9 mouse cellular contexts compared by ENCODE assay signal in the genomic region with DNA sequence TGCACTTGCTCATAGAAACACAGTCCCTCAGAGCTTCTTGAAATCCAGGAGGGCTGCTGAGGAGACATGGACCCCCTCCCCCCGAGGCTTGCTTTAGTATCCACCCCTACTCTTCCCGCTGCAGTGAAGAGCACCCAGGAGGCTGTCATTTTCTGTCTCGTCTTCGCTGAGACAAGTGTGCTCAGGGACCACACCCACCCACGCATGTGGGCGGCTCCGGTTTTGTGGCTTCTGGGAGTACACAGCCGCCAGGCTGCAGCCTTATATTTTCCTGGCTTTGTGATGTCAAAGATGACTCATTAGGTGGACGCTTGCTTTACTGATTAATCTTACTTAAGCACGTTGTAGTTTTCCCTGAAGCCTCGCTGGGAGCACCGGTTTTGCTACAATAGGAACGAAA. TPM values are rescaled to one million over a fixed set of nuclear protein-coding genes. Genes with fewer than 3 reads are reported as not detected.
A peak's percentile ranks its signal among the peaks of the same experiment; 100 is the strongest.
DNase-seq lines count a peak whose midpoint lies in the region; ATAC-seq and TF ChIP-seq lines count a peak whose summit lies in the region.
"Had no signal": no experiment of that assay in that cellular context is flagged by ENCODE, and none has a peak within 500 bp of the region (broad histone marks: within the 10 kb centered on the region; RNA-seq: fewer than 3 reads in every experiment).

No protein-coding gene starts in this region.

- H3K27ac ChIP-seq in heart, embryonic 14.5 days (replicated peaks in 1 of 2; ENCODE audit: control insufficient read depth in 1 of 2, insufficient read depth in 1 of 2, low read depth in 2 of 2, low read length in 2 of 2) = no peak overlapping the region
- no peak overlapping the region for H3K27ac ChIP-seq in CH12.LX (ENCODE audit: insufficient read depth, low read depth)
- H3K27ac ChIP-seq in forebrain, embryonic 12.5 days = no peak overlapping the region
- no peak overlapping the region for H3K27ac ChIP-seq in liver, postnatal 0 days (ENCODE audit: low read depth)

- TF ChIP-seq POLR2A in CH12.LX (IDR thresholded peaks at IDR 0.05; ENCODE audit: low read depth, low read length) = no peak

- intact Hi-C loops in heart, postnatal 10 days (cut with DNase I) = loop anchor here (10.0 kb wide), 1 partner anchor 58 kb away; no protein-coding TSS in a partner anchor

- dilution Hi-C loops in CH12.LX (cut with MboI; ENCODE audit: extremely low pct_ligation_motif_present, extremely low pct_unique_long_range_greater_than_20kb, low sequenced_read_pairs) = no loop called here

- no peak for ATAC-seq in heart, embryonic 14.5 days (ENCODE audit: insufficient number of reproducible peaks, insufficient read depth, low FRiP score, low read depth)
- ATAC-seq in forebrain, embryonic 12.5 days (ENCODE audit: low FRiP score) = no peak
- no peak for ATAC-seq in liver, postnatal 0 days

- H3K4me3 ChIP-seq in heart, embryonic 14.5 days (ENCODE audit: control insufficient read depth in 1 of 2, insufficient read depth in 1 of 2, low read depth in 1 of 2, low read length in 2 of 2) = no peak overlapping the region; a peak in 1 of 4 replicates
- H3K4me3 ChIP-seq in CH12.LX (replicated peaks in 1 of 3; ENCODE audit: low read depth in 2 of 3, low read length in 2 of 3, poor library complexity in 1 of 3) = peak overlapping the region in 2 of 3 experiments; percentile 12 to 43
- peak overlapping the region; percentile 15; the same call in 1 of the 2 replicates for H3K4me3 ChIP-seq in forebrain, embryonic 12.5 days (replicated peaks)
- no peak overlapping the region for H3K4me3 ChIP-seq in liver, postnatal 0 days (ENCODE audit: low read depth, low read length)

- no peak for TF ChIP-seq EP300 in CH12.LX (IDR thresholded peaks at IDR 0.05; ENCODE audit: low read length)
- TF ChIP-seq EP300 in liver, postnatal 0 days (IDR thresholded peaks at IDR 0.05; ENCODE audit: low read depth) = no peak

- peak overlapping the region; percentile 45 for H3K4me2 ChIP-seq in heart, embryonic 14.5 days (ENCODE audit: low read length)
- H3K4me2 ChIP-seq in CH12.LX (ENCODE audit: insufficient read depth, low read depth, poor library complexity, severe bottlenecking) = peak overlapping the region; percentile 58
- peak overlapping the region; percentile 38 for H3K4me2 ChIP-seq in forebrain, embryonic 12.5 days
- peak overlapping the region; percentile 40 for H3K4me2 ChIP-seq in liver, postnatal 0 days (ENCODE audit: low read depth, low read length)

- H3K79me2 ChIP-seq in CH12.LX (replicated peaks; ENCODE audit: control insufficient read depth, extremely low read depth, insufficient read depth, poor library complexity, severe bottlenecking) = no peaks in the 10 kb centered on the region

- H3K9me3 ChIP-seq in heart, embryonic 14.5 days (ENCODE audit: control insufficient read depth, low read length) = no peaks in the 10 kb centered on the region
- H3K9me3 ChIP-seq in CH12.LX (replicated peaks; ENCODE audit: low read length) = no peaks in the 10 kb centered on the region
- no peaks in the 10 kb centered on the region for H3K9me3 ChIP-seq in forebrain, embryonic 12.5 days
- no peaks in the 10 kb centered on the region for H3K9me3 ChIP-seq in liver, postnatal 0 days (ENCODE audit: low read length)

- TF ChIP-seq RAD21 in CH12.LX (IDR thresholded peaks at IDR 0.05; ENCODE audit: low read depth, low read length) = no peak

- peaks cover 0 to 4% of the 10 kb centered on the region in 2 experiments; a peak in 1 of 4 replicates for H3K4me1 ChIP-seq in heart, embryonic 14.5 days (ENCODE audit: control insufficient read depth in 2 of 2, insufficient read depth in 2 of 2, low read length in 2 of 2)
- peaks cover 5 to 16% of the 10 kb centered on the region in 2 experiments for H3K4me1 ChIP-seq in CH12.LX (ENCODE audit: control insufficient read depth in 1 of 2, insufficient read depth in 2 of 2)
- 0 out of 2 replicates have a peak, but pooled peaks cover 5% of the 10 kb centered on the region for H3K4me1 ChIP-seq in forebrain, embryonic 12.5 days
- peaks cover 6% of the 10 kb centered on the region; the same call in 1 of the 2 replicates for H3K4me1 ChIP-seq in liver, postnatal 0 days (ENCODE audit: insufficient read depth)

- peaks cover 6% of the 10 kb centered on the region; the same call in 1 of the 2 replicates for H3K27me3 ChIP-seq in heart, embryonic 14.5 days (ENCODE audit: control insufficient read depth, insufficient read depth, low read length)
- peaks cover 34% of the 10 kb centered on the region for H3K27me3 ChIP-seq in CH12.LX (replicated peaks)
- peaks cover 29% of the 10 kb centered on the region for H3K27me3 ChIP-seq in forebrain, embryonic 12.5 days
- H3K27me3 ChIP-seq in liver, postnatal 0 days (ENCODE audit: insufficient read depth, low read length) = peaks cover 22% of the 10 kb centered on the region; the same call in 1 of the 2 replicates
- no peaks in the 10 kb centered on the region for H3K27me3 ChIP-seq in splenic B cell, adult 2 months (ENCODE audit: control insufficient read depth, insufficient read depth, low read length, poor library complexity, severe bottlenecking)

- 17% methylated on average over 13 of the region's 13 CpGs for WGBS in heart, embryonic 14.5 days
- WGBS in forebrain, embryonic 12.5 days = 19% methylated on average over 13 of the region's 13 CpGs
- 11% methylated on average over 13 of the region's 13 CpGs for WGBS in liver, postnatal 0 days (ENCODE audit: insufficient replicate concordance)

- in situ Hi-C loops in CH12.LX (cut with MboI; ENCODE audit: low pct_ligation_motif_present, low pct_unique_long_range_greater_than_20kb, low sequenced_read_pairs) = no loop called here

- no peak overlapping the region for H3K9ac ChIP-seq in heart, embryonic 14.5 days (ENCODE audit: low read length)
- H3K9ac ChIP-seq in CH12.LX (ENCODE audit: insufficient read depth, low read depth) = peak overlapping the region; percentile 21
- no peak overlapping the region for H3K9ac ChIP-seq in forebrain, embryonic 12.5 days
- H3K9ac ChIP-seq in liver, postnatal 0 days (replicated peaks) = no peak overlapping the region

- no peak for DNase-seq in heart, postnatal 10 days
- DNase-seq in CH12.LX (ENCODE audit: extremely low read depth) = no peak
- DNase-seq in liver, postnatal 0 days = no peak
- DNase-seq in splenic B cell, adult 2 months (ENCODE audit: low read depth, low spot score) = peak; percentile 22
- no peak for DNase-seq in layer of hippocampus, postnatal 10 days (ENCODE audit: low spot score in 2 of 2)
- DNase-seq in heart, adult 11 months = no peak

- TF ChIP-seq CTCF in CH12.LX (conservative IDR thresholded peaks at IDR 0.05 in 1 of 2, IDR thresholded peaks at IDR 0.05 in 1 of 2; ENCODE audit: low read depth in 2 of 2, low read length in 2 of 2) = no peak
- TF ChIP-seq CTCF in liver, postnatal 0 days (IDR thresholded peaks at IDR 0.05; ENCODE audit: low read depth) = no peak

- H3K36me3 ChIP-seq in heart, embryonic 14.5 days (ENCODE audit: control insufficient read depth, insufficient read depth, low read length) = no peaks in the 10 kb centered on the region
- H3K36me3 ChIP-seq in CH12.LX (replicated peaks in 1 of 2; ENCODE audit: control insufficient read depth in 1 of 2, insufficient read depth in 1 of 2, low read length in 1 of 2) = no peaks in the 10 kb centered on the region
- no peaks in the 10 kb centered on the region for H3K36me3 ChIP-seq in forebrain, embryonic 12.5 days (replicated peaks)
- H3K36me3 ChIP-seq in liver, postnatal 0 days (replicated peaks; ENCODE audit: insufficient read depth, low read length) = no peaks in the 10 kb centered on the region
- no peaks in the 10 kb centered on the region for H3K36me3 ChIP-seq in splenic B cell, adult 2 months (ENCODE audit: control insufficient read depth, insufficient read depth, low read length, poor library complexity, severe bottlenecking)

TF ChIP-seq in CH12.LX, 34 proteins besides CTCF, POLR2A, EP300 and RAD21 (continues in another document):
- TF ChIP-seq MYC (IDR thresholded peaks at IDR 0.05; ENCODE audit: low read depth, low read length) (no peak), JUND (conservative IDR thresholded peaks at IDR 0.05; ENCODE audit: low read depth, low read length) (no peak), ZNF384 (IDR thresholded peaks at IDR 0.05; ENCODE audit: low read depth, low read length) (no peak), E2F4 (IDR thresholded peaks at IDR 0.05; ENCODE audit: insufficient replicate concordance, low read depth, low read length) (no peak), JUN (IDR thresholded peaks at IDR 0.05; ENCODE audit: insufficient read depth, low read depth, low read length) (no peak), ELF1 (IDR thresholded peaks at IDR 0.05; ENCODE audit: low read depth, low read length) (no peak), IRF4 (IDR thresholded peaks at IDR 0.05; ENCODE audit: low read depth, low read length) (no peak), MAX (IDR thresholded peaks at IDR 0.05; ENCODE audit: low read length) (0 out of 2 replicates have a peak, but pooled peaks have one; percentile 24), ZC3H11A (IDR thresholded peaks at IDR 0.05; ENCODE audit: low read depth, low read length) (no peak)

RNA-seq across cellular contexts. Expression of a gene that starts 20.8 kb away (rescaled TPM):
- polyA plus RNA-seq in heart, embryonic 14.5 days (2014; fragmentation: Nextera tagmentation; extraction: Ambion mirVana) = 7.9 and 9.0 TPM in 2 replicates
- 1 to 10 TPM; 7.0 to 7.3 TPM for total RNA-seq in heart, postnatal 10 days (2021)
- total RNA-seq in CH12.LX (2012; rRNA removed) (10.7 and 11.3 TPM in 2 replicates), CH12.LX (2014; rRNA removed) (15.3 and 15.8 TPM in 2 replicates)
- 15.1 and 16.7 TPM in 2 replicates for polyA plus RNA-seq in CH12.LX (2012; ENCODE audit: insufficient read length, low read depth)
- 30.4 and 36.9 TPM in 2 replicates for polyA plus RNA-seq in forebrain, embryonic 12.5 days (2016; fragmentation: Nextera tagmentation; extraction: Ambion mirVana)
- polyA plus RNA-seq in liver, postnatal 0 days (2015; fragmentation: Nextera tagmentation; extraction: Ambion mirVana) = 5.3 and 5.4 TPM in 2 replicates
- total RNA-seq in layer of hippocampus, postnatal 10 days (2021) = 10 to 100 TPM; 18.0 to 21.4 TPM

RNA-seq across cellular contexts. Expression of a gene that starts 26.7 kb away (rescaled TPM):
- polyA plus RNA-seq in heart, embryonic 14.5 days (2014; fragmentation: Nextera tagmentation; extraction: Ambion mirVana) = 0.08 TPM in 1 of 2 replicates, not detected in the other
- not detected for total RNA-seq in heart, postnatal 10 days (2021)
- total RNA-seq in CH12.LX (2012; rRNA removed) (not detected in 2 replicates), CH12.LX (2014; rRNA removed) (not detected in 2 replicates)
- polyA plus RNA-seq in CH12.LX (2012; ENCODE audit: insufficient read length, low read depth) = not detected in 2 replicates
- polyA plus RNA-seq in forebrain, embryonic 12.5 days (2016; fragmentation: Nextera tagmentation; extraction: Ambion mirVana) = 0.08 and 0.14 TPM in 2 replicates
- not detected in 2 replicates for polyA plus RNA-seq in liver, postnatal 0 days (2015; fragmentation: Nextera tagmentation; extraction: Ambion mirVana)
- not detected for total RNA-seq in layer of hippocampus, postnatal 10 days (2021)
- total RNA-seq: adrenal gland, adult 18-20 months had no signal

RNA-seq across cellular contexts. Expression of a gene that starts 27.9 kb away (rescaled TPM):
- 0.11 and 0.82 TPM in 2 replicates for polyA plus RNA-seq in heart, embryonic 14.5 days (2014; fragmentation: Nextera tagmentation; extraction: Ambion mirVana)
- total RNA-seq in heart, postnatal 10 days (2021) = not detected
- not detected in 2 replicates for total RNA-seq in CH12.LX (2012; rRNA removed)
- total RNA-seq in CH12.LX (2014; rRNA removed) = not detected in 2 replicates
- polyA plus RNA-seq in CH12.LX (2012; ENCODE audit: insufficient read length, low read depth) = not detected in 2 replicates
- polyA plus RNA-seq in forebrain, embryonic 12.5 days (2016; fragmentation: Nextera tagmentation; extraction: Ambion mirVana) = 0.13 and 0.50 TPM in 2 replicates
- not detected in 2 replicates for polyA plus RNA-seq in liver, postnatal 0 days (2015; fragmentation: Nextera tagmentation; extraction: Ambion mirVana)
- under 1 TPM in 1 of 2 experiments, not detected in 1; 0.30 TPM for total RNA-seq in layer of hippocampus, postnatal 10 days (2021)
- total RNA-seq: adrenal gland, adult 18-20 months had no signal

Comparison
In these comparisons a context has a peak if more than half of its experiments do, and no peak if none do; other contexts are left out.
1. H3K4me3 ChIP-seq: peak in CH12.LX (2 of 3) and forebrain, embryonic 12.5 days (single experiment); none in heart, embryonic 14.5 days (0 of 2) and liver, postnatal 0 days (single experiment).
2. Peak in every context shown above with its lines, with median percentiles within 50 percentile points of each other: H3K4me2 ChIP-seq.